Mouse (Mus musculus): ENCODE measurements around the gene Akt1. TPM values are rescaled to one million over a fixed set of nuclear protein-coding genes. Genes with fewer than 3 reads are reported as not detected.

Gene Akt1
- polyA plus RNA-seq, 1 experiment, result 38.8 TPM

DNA sequence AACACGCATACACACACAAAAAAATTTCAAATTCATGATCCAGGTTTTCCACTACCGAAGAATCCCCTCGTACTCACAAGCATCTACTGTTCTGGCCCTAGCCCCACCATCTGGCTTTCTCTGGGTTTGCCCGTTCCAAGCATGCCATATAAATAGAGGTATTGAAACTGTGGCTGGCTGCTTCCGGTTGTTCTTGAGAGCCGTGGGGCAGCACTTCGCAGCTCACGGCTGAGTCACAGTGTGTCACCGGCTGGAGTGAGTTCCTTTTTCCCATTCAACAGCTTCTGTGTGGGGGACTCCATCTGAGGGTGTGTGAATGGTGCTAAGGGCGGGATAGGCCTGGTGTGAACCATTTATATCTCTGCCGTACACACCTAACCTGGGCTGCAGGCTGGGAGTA lies 57.5 kb downstream of the Akt1 start:
- H3K4me3 ChIP-seq (ENCODE audit: insufficient read depth, low read depth, low read length), result no peak overlapping the region
- peaks cover 10% of the 10 kb centered on the region for H3K4me1 ChIP-seq (ENCODE audit: control insufficient read depth, insufficient read depth, insufficient read length, low read length)
- H3K27ac ChIP-seq (replicated peaks; ENCODE audit: low read depth, low read length), result no peak overlapping the region

DNA sequence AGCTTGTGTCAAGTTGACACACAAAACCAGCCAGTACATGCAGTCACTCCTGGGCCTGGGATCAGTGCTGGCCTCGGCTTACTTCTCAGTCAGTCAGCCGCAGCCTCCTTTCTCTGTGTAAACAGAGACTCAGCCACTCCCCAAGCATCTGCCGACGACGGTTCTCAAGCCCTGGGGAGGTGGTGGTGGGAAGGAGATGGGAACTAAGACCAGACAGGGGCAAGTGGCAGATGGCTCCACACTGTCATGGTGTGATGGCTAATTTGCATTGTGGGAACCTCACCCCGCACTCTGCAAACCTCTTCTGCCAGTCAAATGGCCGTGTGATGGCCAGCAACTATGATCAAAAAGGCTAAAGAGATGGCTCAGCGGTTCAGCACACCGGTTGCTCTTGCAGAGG lies 58.0 kb downstream of the Akt1 start:
- Histone ChIP-seq H3K4me1 (ENCODE audit: control insufficient read depth, insufficient read depth, insufficient read length, low read length) (peaks cover 10% of the 10 kb centered on the region), H3K4me3 (ENCODE audit: insufficient read depth, low read depth, low read length) (no peak overlapping the region), H3K27ac (replicated peaks; ENCODE audit: low read depth, low read length) (no peak overlapping the region)

DNA sequence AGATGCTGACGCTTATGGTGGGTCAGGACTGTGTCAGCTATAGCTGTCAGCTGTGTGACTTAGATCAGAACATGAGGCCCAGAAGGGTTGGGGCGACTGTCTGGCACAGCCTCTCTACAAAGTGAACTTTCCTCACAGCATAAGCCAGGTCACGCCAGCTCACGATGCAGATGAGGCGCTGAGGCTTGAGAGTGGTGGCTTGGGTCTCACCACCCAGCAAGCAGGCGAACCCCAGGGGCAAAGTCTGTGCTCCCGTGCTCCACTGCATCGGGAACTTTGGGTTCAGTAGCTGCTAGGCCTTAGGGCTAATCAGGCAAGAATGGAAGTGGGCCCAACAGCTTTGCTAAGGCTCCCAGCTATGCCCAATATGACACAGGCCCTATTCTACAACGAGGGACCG lies 65.7 kb downstream of the Akt1 start:
- Histone ChIP-seq H3K27ac (replicated peaks; ENCODE audit: low read depth, low read length) (no peak overlapping the region), H3K4me1 (ENCODE audit: control insufficient read depth, insufficient read depth, insufficient read length, low read length) (0 out of 2 replicates have a peak, but pooled peaks cover 2% of the 10 kb centered on the region), H3K4me3 (ENCODE audit: insufficient read depth, low read depth, low read length) (no peak overlapping the region)

DNA sequence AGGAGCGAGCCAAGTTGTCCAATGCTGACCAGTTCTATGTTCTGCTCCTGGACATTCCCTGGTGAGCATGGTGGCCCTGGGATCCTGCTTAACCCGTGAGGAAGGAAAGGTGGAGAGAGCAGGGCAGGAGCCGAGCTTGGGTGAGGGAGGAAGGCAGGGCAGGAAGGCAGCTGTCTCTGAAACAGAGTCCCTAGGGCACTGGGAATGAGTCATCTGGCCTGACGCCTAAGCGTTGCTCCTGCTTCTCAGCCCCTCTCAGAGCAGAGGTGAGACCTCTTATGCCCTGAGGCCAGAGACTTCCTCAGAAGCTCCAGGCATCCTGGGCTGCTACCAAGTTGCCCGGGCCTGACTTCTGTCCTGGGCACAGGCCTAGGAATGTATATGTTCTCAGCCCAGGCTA lies 67.7 kb downstream of the Akt1 start:
- Histone ChIP-seq H3K4me1 (ENCODE audit: control insufficient read depth, insufficient read depth, insufficient read length, low read length) (0 out of 2 replicates have a peak, but pooled peaks cover 2% of the 10 kb centered on the region), H3K27ac (replicated peaks; ENCODE audit: low read depth, low read length) (no peak overlapping the region), H3K4me3 (ENCODE audit: insufficient read depth, low read depth, low read length) (no peak overlapping the region)

DNA sequence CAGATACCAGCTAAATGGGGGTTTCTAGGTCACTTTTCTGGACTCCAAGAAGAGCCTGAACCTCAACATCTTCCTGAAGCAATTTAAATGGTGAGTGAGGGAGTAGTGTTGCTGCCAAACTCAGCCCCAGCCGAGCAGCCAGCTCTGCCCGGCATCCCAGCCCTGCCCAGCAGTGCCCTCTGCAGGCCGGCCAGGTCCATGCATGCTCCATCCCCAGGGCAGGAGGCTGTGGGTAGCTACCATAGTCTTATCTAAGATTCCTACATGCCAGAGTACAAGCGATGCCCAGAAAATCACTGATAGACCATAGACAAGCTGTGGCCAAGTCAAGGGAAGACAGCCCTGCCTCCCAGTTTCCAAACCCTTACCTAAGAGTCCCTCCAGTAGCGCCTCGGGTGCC lies 68.9 kb downstream of the Akt1 start:
- H3K4me1 ChIP-seq (ENCODE audit: control insufficient read depth, insufficient read depth, insufficient read length, low read length), result 0 out of 2 replicates have a peak, but pooled peaks cover 2% of the 10 kb centered on the region
- H3K4me3 ChIP-seq (ENCODE audit: insufficient read depth, low read depth, low read length), result no peak overlapping the region
- H3K27ac ChIP-seq (replicated peaks; ENCODE audit: low read depth, low read length), result no peak overlapping the region

DNA sequence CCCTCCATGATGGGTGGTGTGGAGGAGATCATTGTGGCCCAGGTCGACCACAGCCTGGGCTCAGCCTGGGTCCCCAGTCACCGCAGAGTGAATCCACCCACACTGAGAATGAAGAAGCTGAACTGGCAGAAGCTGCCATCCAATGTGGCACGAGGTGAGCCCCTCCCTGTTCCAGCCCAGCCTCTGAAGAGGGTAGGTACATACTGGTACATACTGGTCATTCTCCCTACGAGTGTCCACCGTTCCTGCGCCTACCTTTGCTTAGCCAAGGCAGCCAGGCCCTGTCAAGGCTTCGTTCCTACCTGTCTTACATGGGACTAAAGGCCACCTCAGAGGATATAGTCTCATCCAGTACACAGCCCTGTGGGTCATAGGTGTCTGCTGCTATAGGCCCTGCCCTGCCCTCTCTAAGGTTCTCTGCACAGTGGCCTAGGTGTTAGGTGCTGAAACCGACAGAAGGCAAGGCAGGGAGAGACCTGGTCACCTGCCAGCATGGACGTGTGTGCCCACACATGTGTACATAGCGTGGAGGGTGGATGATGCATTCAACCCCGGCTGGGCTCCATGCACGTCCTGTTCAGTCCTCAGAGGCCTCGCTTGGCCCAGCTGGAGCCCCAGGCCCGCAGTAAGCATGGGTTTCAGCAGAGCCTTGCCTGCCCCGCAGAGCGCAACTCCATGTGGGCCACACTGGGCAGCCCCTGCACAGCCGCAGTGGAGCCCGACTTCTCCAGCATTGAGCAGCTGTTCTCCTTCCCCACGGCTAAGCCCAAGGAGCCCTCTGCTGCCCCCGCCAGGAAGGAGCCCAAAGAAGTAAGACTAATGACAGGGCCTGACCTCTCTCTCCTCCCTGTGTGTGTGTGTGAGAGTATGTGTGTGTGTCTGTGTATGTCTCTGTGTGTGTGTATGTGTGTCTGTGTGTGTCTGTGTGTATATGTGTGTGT lies 69.7 kb downstream of the Akt1 start:
- H3K27ac ChIP-seq (replicated peaks; ENCODE audit: low read depth, low read length), result no peak overlapping the region
- H3K4me3 ChIP-seq (ENCODE audit: insufficient read depth, low read depth, low read length), result no peak overlapping the region
- H3K4me1 ChIP-seq (ENCODE audit: control insufficient read depth, insufficient read depth, insufficient read length, low read length), result 0 out of 2 replicates have a peak, but pooled peaks cover 2% of the 10 kb centered on the region

DNA sequence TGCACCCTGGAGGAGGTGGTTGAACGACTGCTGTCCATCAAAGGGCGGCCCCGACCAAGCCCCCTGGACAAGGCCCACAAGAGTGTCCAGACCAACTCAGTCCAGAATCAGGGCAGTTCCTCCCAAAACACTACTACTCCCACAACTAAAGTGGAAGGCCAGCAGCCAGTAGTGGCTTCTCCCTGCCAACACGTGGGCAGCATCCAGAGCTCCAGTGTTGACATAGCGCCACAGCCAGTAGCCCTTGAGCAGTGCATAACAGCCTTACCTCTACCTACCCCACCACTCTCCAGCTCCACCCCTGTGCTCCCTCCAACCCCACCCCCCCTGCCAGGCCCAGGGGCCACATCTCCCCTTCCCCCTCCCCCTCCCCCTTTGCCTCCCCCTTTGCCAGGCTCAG lies 70.7 kb downstream of the Akt1 start:
- H3K4me1 ChIP-seq (ENCODE audit: control insufficient read depth, insufficient read depth, insufficient read length, low read length), result 0 out of 2 replicates have a peak, but pooled peaks cover 2% of the 10 kb centered on the region
- H3K27ac ChIP-seq (replicated peaks; ENCODE audit: low read depth, low read length), result no peak overlapping the region
- H3K4me3 ChIP-seq (ENCODE audit: insufficient read depth, low read depth, low read length), result no peak overlapping the region

Other genes with a start within 250 kb of the Akt1 start
- 130 and 140 TPM in 2 replicates for gene A530016L24Rik, start 185.4 kb downstream of the Akt1 start, polyA plus RNA-seq (2012; ENCODE audit: insufficient read depth, insufficient read length, missing spikeins)
- gene Tmem179, start 158.1 kb downstream of the Akt1 start, polyA plus RNA-seq (2012; ENCODE audit: insufficient read depth, insufficient read length, missing spikeins), result not detected in 2 replicates
- gene Inf2, start 86.1 kb downstream of the Akt1 start, polyA plus RNA-seq (2012; ENCODE audit: insufficient read depth, insufficient read length, missing spikeins), result 12.9 and 13.5 TPM in 2 replicates
- gene Adssl1, start 54.8 kb downstream of the Akt1 start, polyA plus RNA-seq (2012; ENCODE audit: insufficient read depth, insufficient read length, missing spikeins), result 34.5 and 46.5 TPM in 2 replicates
- gene Siva1, start 30.2 kb downstream of the Akt1 start, polyA plus RNA-seq (2012; ENCODE audit: insufficient read depth, insufficient read length, missing spikeins), result 36.7 and 42.7 TPM in 2 replicates
- gene Zbtb42, start 3.9 kb upstream of the Akt1 start, polyA plus RNA-seq (2012; ENCODE audit: insufficient read depth, insufficient read length, missing spikeins), result 0.58 and 0.75 TPM in 2 replicates
- 1.6 and 1.8 TPM in 2 replicates for gene Cep170b, start 45.6 kb upstream of the Akt1 start, polyA plus RNA-seq (2012; ENCODE audit: insufficient read depth, insufficient read length, missing spikeins)
- 7.5 and 9.4 TPM in 2 replicates for gene Pld4, start 85.8 kb upstream of the Akt1 start, polyA plus RNA-seq (2012; ENCODE audit: insufficient read depth, insufficient read length, missing spikeins)
- 2.9 and 3.2 TPM in 2 replicates for gene Ahnak2, start 127.8 kb upstream of the Akt1 start, polyA plus RNA-seq (2012; ENCODE audit: insufficient read depth, insufficient read length, missing spikeins)
- 0.63 and 1.7 TPM in 2 replicates for gene Clba1, start 134.1 kb upstream of the Akt1 start, polyA plus RNA-seq (2012; ENCODE audit: insufficient read depth, insufficient read length, missing spikeins)
- 3.1 and 5.5 TPM in 2 replicates for gene Cdca4, start 154.5 kb upstream of the Akt1 start, polyA plus RNA-seq (2012; ENCODE audit: insufficient read depth, insufficient read length, missing spikeins)
- gene Gpr132, start 193.3 kb upstream of the Akt1 start, polyA plus RNA-seq (2012; ENCODE audit: insufficient read depth, insufficient read length, missing spikeins), result not detected in 2 replicates